Mouse (Mus musculus): ENCODE measurements at regions not wholly inside any gene's neighbourhood (a gene's known extent, or its start where the extent isn't known, plus 50 kb on each side); places are given as distances from the start of the nearest gene placed in this dataset.

- no peak for DNase-seq (ENCODE audit: low spot score)
These were observed 157.0 kb downstream of the 4930564D02Rik start for GRCm38 (mm10) chr3:105223671-105224070.

DNA sequence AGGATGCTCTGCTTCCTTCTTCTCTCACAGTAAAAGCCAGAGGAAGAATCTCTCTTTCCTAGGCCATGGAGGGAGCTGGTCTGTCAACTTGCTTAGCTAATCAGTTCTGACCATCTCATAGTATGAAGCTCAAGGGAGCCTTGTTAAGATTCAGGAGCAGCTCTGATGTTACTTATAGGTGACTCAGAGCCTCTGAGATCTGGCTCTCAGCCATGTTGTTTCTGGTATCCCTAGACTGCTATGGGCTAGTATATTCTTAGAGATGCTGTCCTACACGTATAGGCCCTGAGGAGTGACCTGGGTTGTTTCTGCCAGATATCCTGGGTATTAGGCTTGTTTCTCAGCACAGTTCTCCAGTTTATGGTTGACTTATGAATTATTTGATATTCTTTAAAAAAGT, 160.9 kb downstream of the 4930564D02Rik start:
- no peak for DNase-seq (ENCODE audit: low spot score)

DNA sequence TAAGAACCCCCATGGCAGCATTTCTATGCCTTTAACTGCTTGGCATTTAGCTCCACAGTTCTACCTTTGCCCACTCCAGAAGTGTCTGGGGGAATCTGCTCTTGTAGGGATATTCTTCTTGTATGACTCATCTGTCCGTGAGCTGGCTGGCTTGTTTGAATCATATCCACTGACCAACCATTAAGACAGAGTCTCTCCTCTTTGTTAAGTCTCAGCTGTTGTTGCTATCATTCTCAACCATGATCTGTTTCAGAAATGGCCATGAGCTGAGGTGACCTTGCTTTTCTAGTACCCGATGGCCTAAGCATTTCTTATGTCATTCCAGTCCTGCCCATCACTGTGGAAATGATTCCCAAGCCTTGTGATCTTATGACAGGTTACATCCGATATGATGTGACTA, 161.8 kb downstream of the 4930564D02Rik start:
- no peak for DNase-seq (ENCODE audit: low spot score)

GRCm38 (mm10) chr3:105241048-105241447, 174.4 kb downstream of the 4930564D02Rik start:
- no peak for DNase-seq (ENCODE audit: low spot score)

- no peak for DNase-seq (ENCODE audit: low spot score)
These were observed 190.5 kb downstream of the 4930564D02Rik start for GRCm38 (mm10) chr3:105257096-105257495.

DNA sequence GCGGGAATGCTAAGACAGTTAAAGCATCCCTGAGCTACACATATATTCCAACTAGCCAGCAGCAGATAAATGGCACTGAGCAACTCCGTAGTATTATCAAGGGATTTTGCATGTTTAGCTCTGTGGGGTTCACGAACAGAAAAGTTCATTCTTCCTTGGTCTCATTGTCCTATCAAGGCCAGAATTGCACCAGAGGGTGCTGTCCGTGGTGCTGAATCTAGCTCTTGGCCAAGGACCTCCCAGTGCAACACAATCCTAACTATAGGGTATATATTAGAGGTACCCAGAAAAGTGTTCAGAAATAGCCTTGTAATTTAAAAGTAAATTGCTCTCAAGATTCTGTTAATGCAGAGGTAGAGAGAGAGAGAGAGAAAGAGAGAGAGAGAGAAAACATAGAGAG, 176.9 kb upstream of the Kcnd3 start:
- peak; percentile 90 for DNase-seq (ENCODE audit: low spot score)

DNA sequence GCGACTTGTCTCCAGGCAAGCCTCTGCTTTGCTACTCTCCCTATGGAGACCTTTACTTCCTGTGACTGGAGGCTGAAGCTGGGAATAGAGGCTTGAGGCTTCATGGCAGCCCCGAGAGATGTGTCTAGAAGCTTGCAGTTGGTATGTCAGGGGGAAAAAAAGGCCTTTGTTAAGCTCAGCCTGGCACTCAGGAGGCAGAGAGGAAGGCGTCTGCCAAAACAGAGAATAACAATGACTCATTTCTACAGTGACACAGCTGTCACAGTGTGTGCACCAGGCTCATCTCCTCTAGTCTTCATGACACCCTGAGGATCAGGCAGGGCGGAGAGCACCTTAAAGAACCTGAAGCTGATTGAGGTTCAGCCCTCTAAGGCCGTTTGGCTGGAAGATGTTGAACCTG, 171.2 kb upstream of the Kcnd3 start:
- no peak for DNase-seq (ENCODE audit: low spot score)

GRCm38 (mm10) chr3:105281686-105282085, 170.4 kb upstream of the Kcnd3 start:
- DNase-seq (ENCODE audit: low spot score) = no peak

- DNase-seq (ENCODE audit: low spot score) = no peak
These were observed 153.9 kb upstream of the Kcnd3 start for GRCm38 (mm10) chr3:105298273-105298672.

DNA sequence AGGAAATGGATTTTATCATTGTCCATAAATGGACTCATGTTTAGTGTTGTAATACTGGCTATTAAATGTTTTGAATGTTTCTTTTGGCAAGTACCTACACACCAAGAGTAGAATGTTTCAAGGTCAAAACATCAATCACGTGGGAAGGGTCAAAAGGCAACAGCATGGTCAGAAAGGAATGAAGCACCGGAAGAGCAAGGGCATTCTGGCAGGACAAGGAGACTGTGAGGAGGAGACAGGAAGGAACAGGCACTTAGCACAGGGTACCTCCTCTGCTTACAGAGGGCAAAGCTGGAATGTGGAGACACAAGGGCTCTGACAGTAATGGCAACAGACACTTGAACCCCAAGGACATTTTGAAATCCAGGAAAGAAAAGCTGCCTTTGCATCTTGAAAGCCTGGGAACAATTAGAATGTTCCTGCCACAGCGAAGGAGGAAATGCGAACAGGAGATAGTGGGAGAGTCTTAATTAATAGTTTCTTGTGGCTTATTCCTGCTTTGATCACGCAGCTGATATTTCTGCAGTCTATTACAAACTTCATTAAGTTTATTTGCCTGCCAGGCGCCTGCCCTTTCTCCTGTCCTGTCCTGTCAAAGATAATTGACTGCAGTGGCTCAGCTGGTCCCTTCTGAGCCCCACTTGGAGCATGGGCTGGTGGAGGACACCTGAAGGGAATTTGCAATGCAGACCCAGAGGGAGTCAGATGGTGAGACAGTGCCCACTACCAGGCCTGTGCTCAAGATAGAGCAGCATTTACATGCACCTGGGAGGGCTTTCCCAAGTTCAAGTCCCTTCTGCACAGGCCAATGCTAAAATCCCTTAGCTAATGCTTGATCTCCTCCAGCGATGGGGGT, 151.2 kb upstream of the Kcnd3 start:
- DNase-seq (ENCODE audit: low spot score) = no peak

- peak; percentile 52 for DNase-seq (ENCODE audit: low spot score)
These were observed 144.5 kb upstream of the Kcnd3 start for GRCm38 (mm10) chr3:105307676-105308075.

DNA sequence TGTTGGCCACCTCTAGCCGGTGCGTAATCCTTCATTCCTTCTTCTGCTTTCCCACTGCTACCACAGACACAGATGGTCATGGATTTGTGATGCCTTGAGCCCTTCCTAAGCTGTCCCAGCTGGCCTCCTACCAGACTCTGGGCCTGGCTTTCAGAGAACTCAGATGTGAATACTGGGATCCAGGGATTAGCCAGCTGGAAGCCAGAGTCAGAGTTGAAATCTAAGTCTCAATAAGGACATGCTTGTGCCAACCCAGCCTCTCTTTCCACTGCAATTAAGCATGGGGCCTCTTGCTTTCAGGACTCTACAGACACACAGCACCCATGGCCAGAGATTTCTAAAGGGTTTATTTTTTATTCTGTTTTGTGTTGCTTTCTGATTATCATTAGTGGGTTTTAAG, 143.1 kb upstream of the Kcnd3 start:
- no peak for DNase-seq (ENCODE audit: low spot score)

- no peak for DNase-seq (ENCODE audit: low spot score)
These were observed 98.9 kb upstream of the Kcnd3 start for GRCm38 (mm10) chr3:105353268-105353667.

DNA sequence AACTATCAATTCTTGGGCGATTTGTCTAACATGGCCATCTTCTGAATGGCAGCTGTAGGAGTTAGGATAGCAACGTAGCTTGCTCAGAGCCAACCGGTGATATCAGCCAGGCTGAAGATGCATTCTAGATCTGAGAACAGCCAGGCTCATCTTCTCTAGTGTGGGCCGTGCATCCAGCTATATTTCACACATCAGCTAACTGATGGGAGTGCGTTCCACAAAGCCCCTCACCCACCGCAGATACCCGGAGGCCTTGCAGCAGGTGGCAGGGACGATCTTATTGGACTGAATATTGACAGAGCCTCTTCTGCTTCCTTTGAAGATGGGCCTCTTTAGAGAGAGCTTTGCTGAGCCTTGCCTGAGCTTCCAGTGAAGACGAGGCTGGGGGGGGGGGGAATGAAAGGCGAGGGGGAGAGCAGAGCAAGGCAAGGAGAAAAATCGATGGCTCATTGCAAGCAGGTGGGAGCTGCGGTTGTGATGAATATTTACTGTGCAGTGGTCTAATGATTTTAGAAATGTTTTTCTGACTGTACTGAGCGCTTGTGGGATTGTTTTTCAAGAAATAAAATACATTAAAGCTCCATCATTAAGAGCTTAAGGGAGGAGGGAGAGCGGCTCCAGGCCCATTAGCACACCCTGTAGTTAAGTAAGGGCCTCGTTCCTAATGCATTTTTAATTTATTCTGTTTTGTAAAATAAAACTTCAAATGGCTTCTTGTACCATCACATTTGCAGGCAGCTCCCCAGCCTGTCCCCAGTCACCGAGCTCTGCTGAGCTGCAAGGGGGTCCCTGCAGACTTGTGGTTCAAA, 97.8 kb upstream of the Kcnd3 start:
- DNase-seq (ENCODE audit: low spot score) = no peak

DNA sequence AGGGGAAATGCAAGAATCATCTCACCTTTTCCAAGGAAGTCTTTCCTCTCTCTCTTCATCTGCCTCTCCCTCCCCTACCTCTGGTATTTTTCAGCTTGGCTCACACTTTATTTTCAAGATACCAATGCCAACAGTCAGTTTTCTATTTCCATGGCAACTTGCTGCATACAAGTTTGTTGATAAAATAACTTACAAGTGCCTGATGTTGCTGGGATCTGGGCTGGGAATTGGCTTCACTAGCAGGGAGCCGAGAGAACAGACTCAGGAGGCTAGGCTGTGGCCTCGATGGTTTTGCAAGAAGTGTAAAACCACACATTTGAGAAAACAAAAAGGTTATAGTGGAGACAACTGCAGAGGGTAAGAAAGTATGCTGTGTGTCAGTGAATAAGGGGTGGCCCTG, 94.6 kb upstream of the Kcnd3 start:
- DNase-seq (ENCODE audit: low spot score) = no peak

GRCm38 (mm10) chr3:105359636-105360035, 92.5 kb upstream of the Kcnd3 start:
- DNase-seq (ENCODE audit: low spot score) = no peak

GRCm38 (mm10) chr3:105364685-105365084, 87.4 kb upstream of the Kcnd3 start:
- DNase-seq (ENCODE audit: low spot score) = no peak

GRCm38 (mm10) chr3:105366806-105367205, 85.3 kb upstream of the Kcnd3 start:
- DNase-seq (ENCODE audit: low spot score) = no peak

GRCm38 (mm10) chr3:105367972-105368371, 84.2 kb upstream of the Kcnd3 start:
- no peak for DNase-seq (ENCODE audit: low spot score)

GRCm38 (mm10) chr3:105372371-105372828, 79.7 kb upstream of the Kcnd3 start:
- DNase-seq (ENCODE audit: low spot score) = peak; percentile 7

GRCm38 (mm10) chr3:105374306-105374705, 77.8 kb upstream of the Kcnd3 start:
- no peak for DNase-seq (ENCODE audit: low spot score)

GRCm38 (mm10) chr3:105374836-105375235, 77.3 kb upstream of the Kcnd3 start:
- no peak for DNase-seq (ENCODE audit: low spot score)

- DNase-seq (ENCODE audit: low spot score) = no peak
These were observed 76.7 kb upstream of the Kcnd3 start for GRCm38 (mm10) chr3:105375383-105375782.

Measured in embryo, embryonic 10 days (tissue).